Mouse (Mus musculus): ENCODE measurements around the gene Slc22a20. TPM values are rescaled to one million over a fixed set of nuclear protein-coding genes. Genes with fewer than 3 reads are reported as not detected.

Slc22a20 gene
- 0.07 TPM in 1 of 2 replicates, not detected in the other for polyA plus RNA-seq (2015; fragmentation: Nextera tagmentation; extraction: Ambion mirVana)

GRCm38 (mm10) chr19:5986043-5986442 is at the start of gene Slc22a20:
Gene Slc22a20, minus strand, starts transcription at chr19:5986143.
- Histone ChIP-seq H3K36me3 (ENCODE audit: control insufficient read depth, insufficient read depth) (no peaks in the 10 kb centered on the region), H3K27me3 (ENCODE audit: control insufficient read depth, insufficient read depth, low read length) (no peaks in the 10 kb centered on the region), H3K9ac (ENCODE audit: low read length) (no peak within 1 kb of the TSS), H3K4me1 (ENCODE audit: control insufficient read depth, insufficient read depth, low read length) (peaks cover 11% of the 10 kb centered on the region), H3K4me3 (ENCODE audit: low read length) (no peak within 1 kb of the TSS), H3K4me2 (ENCODE audit: low read depth, low read length) (no peak within 1 kb of the TSS), H3K9me3 (replicated peaks; ENCODE audit: control insufficient read depth, low read length) (no peaks in the 10 kb centered on the region), H3K27ac (ENCODE audit: low read length) (no peak within 1 kb of the TSS)
- 68% methylated on average over 4 of the region's 4 CpGs for WGBS
- no peak for ATAC-seq (replicated peaks; ENCODE audit: extremely low read depth, insufficient read depth, low FRiP score)

GRCm38 (mm10) chr19:6030520-6031280 is 44.8 kb upstream of the Slc22a20 start:
- Histone ChIP-seq H3K27me3 (ENCODE audit: control insufficient read depth, insufficient read depth, low read length) (no peaks in the 10 kb centered on the region), H3K4me1 (ENCODE audit: control insufficient read depth, insufficient read depth, low read length) (no peaks in the 10 kb centered on the region), H3K36me3 (ENCODE audit: control insufficient read depth, insufficient read depth) (no peaks in the 10 kb centered on the region), H3K4me2 (ENCODE audit: low read depth, low read length) (no peak overlapping the region), H3K4me3 (ENCODE audit: low read length) (no peak overlapping the region), H3K9me3 (replicated peaks; ENCODE audit: control insufficient read depth, low read length) (no peaks in the 10 kb centered on the region), H3K9ac (ENCODE audit: low read length) (no peak overlapping the region), H3K27ac (ENCODE audit: low read length) (no peak overlapping the region)
- no peak for ATAC-seq (replicated peaks; ENCODE audit: extremely low read depth, insufficient read depth, low FRiP score)
- WGBS = 65% methylated on average over 13 of the region's 14 CpGs

GRCm38 (mm10) chr19:6029426-6029825 is 43.5 kb upstream of the Slc22a20 start:
- 69% methylated on average over 9 of the region's 9 CpGs for WGBS
- Histone ChIP-seq H3K36me3 (ENCODE audit: control insufficient read depth, insufficient read depth) (no peaks in the 10 kb centered on the region), H3K27me3 (ENCODE audit: control insufficient read depth, insufficient read depth, low read length) (no peaks in the 10 kb centered on the region), H3K27ac (ENCODE audit: low read length) (no peak overlapping the region), H3K4me3 (ENCODE audit: low read length) (no peak overlapping the region), H3K9ac (ENCODE audit: low read length) (no peak overlapping the region), H3K4me2 (ENCODE audit: low read depth, low read length) (no peak overlapping the region), H3K4me1 (ENCODE audit: control insufficient read depth, insufficient read depth, low read length) (no peaks in the 10 kb centered on the region), H3K9me3 (replicated peaks; ENCODE audit: control insufficient read depth, low read length) (no peaks in the 10 kb centered on the region)
- no peak for ATAC-seq (replicated peaks; ENCODE audit: extremely low read depth, insufficient read depth, low FRiP score)

- no peaks in the 10 kb centered on the region for H3K36me3 ChIP-seq (ENCODE audit: control insufficient read depth, insufficient read depth)
- H3K27me3 ChIP-seq (ENCODE audit: control insufficient read depth, insufficient read depth, low read length) = no peaks in the 10 kb centered on the region
- 73% methylated on average over 6 of the region's 6 CpGs for WGBS
Observed at GRCm38 (mm10) chr19:6028991-6029390, 43.0 kb upstream of the Slc22a20 start.

GRCm38 (mm10) chr19:6023930-6024329 is 38.0 kb upstream of the Slc22a20 start:
- Histone ChIP-seq H3K27me3 (ENCODE audit: control insufficient read depth, insufficient read depth, low read length) (no peaks in the 10 kb centered on the region), H3K4me2 (ENCODE audit: low read depth, low read length) (no peak overlapping the region), H3K27ac (ENCODE audit: low read length) (no peak overlapping the region), H3K36me3 (ENCODE audit: control insufficient read depth, insufficient read depth) (no peaks in the 10 kb centered on the region), H3K4me3 (ENCODE audit: low read length) (no peak overlapping the region), H3K4me1 (ENCODE audit: control insufficient read depth, insufficient read depth, low read length) (peaks cover 2% of the 10 kb centered on the region; the same call in 1 of the 2 replicates), H3K9ac (ENCODE audit: low read length) (no peak overlapping the region), H3K9me3 (replicated peaks; ENCODE audit: control insufficient read depth, low read length) (no peaks in the 10 kb centered on the region)
- WGBS = 72% methylated on average over 7 of the region's 7 CpGs
- ATAC-seq (replicated peaks; ENCODE audit: extremely low read depth, insufficient read depth, low FRiP score) = no peak

More at GRCm38 (mm10) chr19:6028991-6029390, 43.0 kb upstream of the Slc22a20 start:
- no peak for ATAC-seq (replicated peaks; ENCODE audit: extremely low read depth, insufficient read depth, low FRiP score)
- H3K4me1 ChIP-seq (ENCODE audit: control insufficient read depth, insufficient read depth, low read length) = no peaks in the 10 kb centered on the region
- H3K4me3 ChIP-seq (ENCODE audit: low read length) = no peak overlapping the region
- H3K9me3 ChIP-seq (replicated peaks; ENCODE audit: control insufficient read depth, low read length) = no peaks in the 10 kb centered on the region
- no peak overlapping the region for H3K9ac ChIP-seq (ENCODE audit: low read length)
- no peak overlapping the region for H3K4me2 ChIP-seq (ENCODE audit: low read depth, low read length)
- no peak overlapping the region for H3K27ac ChIP-seq (ENCODE audit: low read length)

- Histone ChIP-seq H3K27me3 (ENCODE audit: control insufficient read depth, insufficient read depth, low read length) (no peaks in the 10 kb centered on the region), H3K9me3 (replicated peaks; ENCODE audit: control insufficient read depth, low read length) (no peaks in the 10 kb centered on the region), H3K27ac (ENCODE audit: low read length) (no peak overlapping the region), H3K4me3 (ENCODE audit: low read length) (no peak overlapping the region), H3K36me3 (ENCODE audit: control insufficient read depth, insufficient read depth) (no peaks in the 10 kb centered on the region), H3K4me2 (ENCODE audit: low read depth, low read length) (no peak overlapping the region), H3K4me1 (ENCODE audit: control insufficient read depth, insufficient read depth, low read length) (peaks cover 2% of the 10 kb centered on the region; the same call in 1 of the 2 replicates), H3K9ac (ENCODE audit: low read length) (no peak overlapping the region)
- no peak for ATAC-seq (replicated peaks; ENCODE audit: extremely low read depth, insufficient read depth, low FRiP score)
- WGBS = 50% methylated on average over 8 of the region's 8 CpGs
Observed at GRCm38 (mm10) chr19:6023059-6023458, 37.1 kb upstream of the Slc22a20 start.

GRCm38 (mm10) chr19:6020276-6020675 is 34.3 kb upstream of the Slc22a20 start:
- Histone ChIP-seq H3K27me3 (ENCODE audit: control insufficient read depth, insufficient read depth, low read length) (no peaks in the 10 kb centered on the region), H3K9me3 (replicated peaks; ENCODE audit: control insufficient read depth, low read length) (no peaks in the 10 kb centered on the region), H3K4me2 (ENCODE audit: low read depth, low read length) (no peak overlapping the region), H3K9ac (ENCODE audit: low read length) (no peak overlapping the region), H3K4me3 (ENCODE audit: low read length) (no peak overlapping the region), H3K4me1 (ENCODE audit: control insufficient read depth, insufficient read depth, low read length) (peaks cover 7% of the 10 kb centered on the region; the same call in 1 of the 2 replicates), H3K36me3 (ENCODE audit: control insufficient read depth, insufficient read depth) (no peaks in the 10 kb centered on the region), H3K27ac (ENCODE audit: low read length) (no peak overlapping the region)
- no peak for ATAC-seq (replicated peaks; ENCODE audit: extremely low read depth, insufficient read depth, low FRiP score)
- 38% methylated on average over 3 of the region's 3 CpGs for whole genome bisulfite sequencing

- 31% methylated on average over 15 of the region's 15 CpGs for WGBS
- no peaks in the 10 kb centered on the region for H3K27me3 ChIP-seq (ENCODE audit: control insufficient read depth, insufficient read depth, low read length)
- peaks cover 12% of the 10 kb centered on the region; the same call in 1 of the 2 replicates for H3K4me1 ChIP-seq (ENCODE audit: control insufficient read depth, insufficient read depth, low read length)
- no peak overlapping the region for H3K27ac ChIP-seq (ENCODE audit: low read length)
- no peaks in the 10 kb centered on the region for H3K9me3 ChIP-seq (replicated peaks; ENCODE audit: control insufficient read depth, low read length)
- H3K9ac ChIP-seq (ENCODE audit: low read length) = no peak overlapping the region
- H3K4me2 ChIP-seq (ENCODE audit: low read depth, low read length) = no peak overlapping the region
- no peak overlapping the region for H3K4me3 ChIP-seq (ENCODE audit: low read length)
- no peak for ATAC-seq (replicated peaks; ENCODE audit: extremely low read depth, insufficient read depth, low FRiP score)
- no peaks in the 10 kb centered on the region for H3K36me3 ChIP-seq (ENCODE audit: control insufficient read depth, insufficient read depth)
Observed at GRCm38 (mm10) chr19:6018142-6019089, 32.5 kb upstream of the Slc22a20 start.

GRCm38 (mm10) chr19:6016532-6016931 is 30.6 kb upstream of the Slc22a20 start:
- Histone ChIP-seq H3K27me3 (ENCODE audit: control insufficient read depth, insufficient read depth, low read length) (no peaks in the 10 kb centered on the region), H3K4me2 (ENCODE audit: low read depth, low read length) (no peak overlapping the region), H3K36me3 (ENCODE audit: control insufficient read depth, insufficient read depth) (no peaks in the 10 kb centered on the region), H3K9me3 (replicated peaks; ENCODE audit: control insufficient read depth, low read length) (no peaks in the 10 kb centered on the region), H3K4me1 (ENCODE audit: control insufficient read depth, insufficient read depth, low read length) (peaks cover 12% of the 10 kb centered on the region; the same call in 1 of the 2 replicates), H3K27ac (ENCODE audit: low read length) (no peak overlapping the region), H3K4me3 (ENCODE audit: low read length) (no peak overlapping the region), H3K9ac (ENCODE audit: low read length) (no peak overlapping the region)
- WGBS = 47% methylated on average over 7 of the region's 7 CpGs
- no peak for ATAC-seq (replicated peaks; ENCODE audit: extremely low read depth, insufficient read depth, low FRiP score)

All from heart, embryonic 16.5 days (tissue).